Mouse (Mus musculus): ENCODE results near the gene Gabra5. TPM values are rescaled to one million over a fixed set of nuclear protein-coding genes. Genes with fewer than 3 reads are reported as not detected.

Gabra5 gene
- polyA plus RNA-seq, 2 experiments, result 0.22 to 0.29 TPM

DNA sequence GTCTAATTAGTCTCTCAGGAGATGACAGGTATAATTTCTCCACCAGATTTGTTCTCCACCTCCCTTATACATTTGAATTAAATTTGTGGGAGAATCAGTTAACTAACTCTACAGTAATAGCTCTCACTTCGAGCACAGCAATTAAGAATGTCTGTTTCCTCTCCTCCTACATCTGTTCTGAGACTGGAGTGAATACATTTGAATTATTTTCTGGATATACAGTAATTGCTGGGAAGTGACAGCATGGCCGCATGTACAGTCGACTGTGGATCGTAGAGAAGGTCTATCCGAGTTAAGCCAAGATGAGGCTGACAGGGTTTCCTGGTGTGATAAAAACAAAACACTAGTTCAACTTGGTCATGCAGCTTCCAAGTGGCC is 143.9 kb downstream of the Gabra5 start:
- ATAC-seq (ENCODE audit: low FRiP score, low read depth), result no peak
- WGBS, result 82% methylated on average over 5 of the region's 5 CpGs

GRCm38 (mm10) chr7:57365134-57366012 is 144.5 kb downstream of the Gabra5 start:
- WGBS, result 78% methylated on average over 5 of the region's 5 CpGs
- no peak overlapping the region for H3K27ac ChIP-seq (replicated peaks; ENCODE audit: low read depth, low read length)
- no peak overlapping the region for H3K4me2 ChIP-seq (replicated peaks; ENCODE audit: low read depth, low read length, severe bottlenecking)
- H3K36me3 ChIP-seq (ENCODE audit: control insufficient read depth, insufficient read depth, low read length), result no peaks in the 10 kb centered on the region
- H3K9me3 ChIP-seq (ENCODE audit: control insufficient read depth, low read length), result no peaks in the 10 kb centered on the region
- no peaks in the 10 kb centered on the region for H3K4me1 ChIP-seq (ENCODE audit: control insufficient read depth, insufficient read depth, low read length)
- ATAC-seq (ENCODE audit: low FRiP score, low read depth) (no peak), DNase-seq (ENCODE audit: low spot score) (no peak)
- no peaks in the 10 kb centered on the region for H3K27me3 ChIP-seq (ENCODE audit: control insufficient read depth, insufficient read depth, low read length)
- H3K9ac ChIP-seq (ENCODE audit: low read depth, low read length, severe bottlenecking), result no peak overlapping the region
- TF ChIP-seq POLR2A (IDR thresholded peaks at IDR 0.05; ENCODE audit: borderline replicate concordance, extremely low read depth, insufficient read depth, insufficient read length), result no peak
- no peak overlapping the region for H3K4me3 ChIP-seq (replicated peaks; ENCODE audit: low read length)

More for the DNA sequence above, 143.9 kb downstream of the Gabra5 start:
- H3K9ac ChIP-seq (ENCODE audit: low read depth, low read length, severe bottlenecking), result no peak overlapping the region
- H3K27ac ChIP-seq (replicated peaks; ENCODE audit: low read depth, low read length), result no peak overlapping the region
- no peaks in the 10 kb centered on the region for H3K9me3 ChIP-seq (ENCODE audit: control insufficient read depth, low read length)
- no peaks in the 10 kb centered on the region for H3K36me3 ChIP-seq (ENCODE audit: control insufficient read depth, insufficient read depth, low read length)
- H3K27me3 ChIP-seq (ENCODE audit: control insufficient read depth, insufficient read depth, low read length), result no peaks in the 10 kb centered on the region
- H3K4me1 ChIP-seq (ENCODE audit: control insufficient read depth, insufficient read depth, low read length), result no peaks in the 10 kb centered on the region
- H3K4me3 ChIP-seq (replicated peaks; ENCODE audit: low read length), result no peak overlapping the region
- no peak for TF ChIP-seq POLR2A (IDR thresholded peaks at IDR 0.05; ENCODE audit: borderline replicate concordance, extremely low read depth, insufficient read depth, insufficient read length)
- DNase-seq (ENCODE audit: low spot score), result no peak
- no peak overlapping the region for H3K4me2 ChIP-seq (replicated peaks; ENCODE audit: low read depth, low read length, severe bottlenecking)

DNA sequence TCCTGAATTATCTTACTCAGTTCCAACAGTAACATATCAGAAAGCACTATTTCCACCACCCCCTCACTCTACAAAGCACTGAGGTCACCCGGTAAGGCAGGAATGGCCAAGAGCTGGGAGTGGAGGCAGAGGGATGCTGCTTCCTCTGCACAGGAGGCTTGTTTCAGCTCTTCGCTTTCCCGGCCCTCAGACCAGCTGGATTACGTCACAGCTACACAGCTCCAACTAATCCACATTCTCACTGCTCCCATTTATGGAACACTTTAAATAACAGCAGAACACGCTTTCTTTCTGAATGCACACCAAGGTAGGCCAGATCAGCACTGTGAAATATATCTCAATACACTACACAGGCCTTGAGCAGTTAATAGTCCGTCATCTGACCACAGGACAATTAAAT is 146.0 kb downstream of the Gabra5 start:
- Histone ChIP-seq H3K9ac (ENCODE audit: low read depth, low read length, severe bottlenecking) (no peak overlapping the region), H3K9me3 (ENCODE audit: control insufficient read depth, low read length) (no peaks in the 10 kb centered on the region), H3K27ac (replicated peaks; ENCODE audit: low read depth, low read length) (no peak overlapping the region), H3K4me2 (replicated peaks; ENCODE audit: low read depth, low read length, severe bottlenecking) (no peak overlapping the region), H3K4me1 (ENCODE audit: control insufficient read depth, insufficient read depth, low read length) (no peaks in the 10 kb centered on the region), H3K4me3 (replicated peaks; ENCODE audit: low read length) (no peak overlapping the region), H3K36me3 (ENCODE audit: control insufficient read depth, insufficient read depth, low read length) (no peaks in the 10 kb centered on the region), H3K27me3 (ENCODE audit: control insufficient read depth, insufficient read depth, low read length) (no peaks in the 10 kb centered on the region)
- no peak for TF ChIP-seq POLR2A (IDR thresholded peaks at IDR 0.05; ENCODE audit: borderline replicate concordance, extremely low read depth, insufficient read depth, insufficient read length)
- WGBS, result 88% methylated on average over 6 of the region's 6 CpGs
- ATAC-seq (ENCODE audit: low FRiP score, low read depth) (no peak), DNase-seq (ENCODE audit: low spot score) (no peak)

DNA sequence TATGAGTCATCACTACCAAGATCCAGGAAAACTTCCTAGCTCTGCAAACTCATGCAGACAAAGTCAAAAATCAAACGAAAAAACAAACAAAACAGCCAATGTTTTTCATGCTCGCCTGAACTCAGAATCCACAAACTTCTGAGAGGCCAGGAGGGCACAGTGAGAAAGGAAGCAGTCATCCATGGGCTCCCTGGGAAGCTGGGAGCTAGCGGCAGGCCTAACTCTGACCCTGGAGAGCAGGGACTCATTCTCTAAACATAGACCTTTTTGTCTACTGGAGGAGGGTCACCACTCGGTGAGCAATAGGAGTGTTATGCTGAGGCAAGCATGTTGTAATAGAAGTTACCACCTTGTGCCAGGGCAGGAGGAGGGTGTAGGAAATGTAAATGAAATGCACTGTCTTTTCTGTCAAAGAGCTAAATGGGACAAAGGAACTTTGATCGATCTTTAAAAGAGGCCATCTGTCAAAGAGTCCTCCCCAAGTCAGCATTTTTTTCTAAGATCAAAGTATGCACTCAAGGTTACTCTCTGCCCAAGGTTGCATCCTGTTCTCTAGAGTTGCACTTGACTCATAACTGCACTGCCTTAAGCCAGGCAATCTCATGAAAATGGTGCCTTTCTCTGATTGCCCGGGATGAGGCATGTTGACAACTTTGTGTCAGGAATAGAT is 151.9 kb downstream of the Gabra5 start:
- Histone ChIP-seq H3K9ac (ENCODE audit: low read depth, low read length, severe bottlenecking) (no peak overlapping the region), H3K9me3 (ENCODE audit: control insufficient read depth, low read length) (no peaks in the 10 kb centered on the region), H3K4me3 (replicated peaks; ENCODE audit: low read length) (no peak overlapping the region), H3K27ac (replicated peaks; ENCODE audit: low read depth, low read length) (no peak overlapping the region), H3K4me1 (ENCODE audit: control insufficient read depth, insufficient read depth, low read length) (no peaks in the 10 kb centered on the region), H3K36me3 (ENCODE audit: control insufficient read depth, insufficient read depth, low read length) (no peaks in the 10 kb centered on the region), H3K27me3 (ENCODE audit: control insufficient read depth, insufficient read depth, low read length) (no peaks in the 10 kb centered on the region), H3K4me2 (replicated peaks; ENCODE audit: low read depth, low read length, severe bottlenecking) (no peak overlapping the region)
- ATAC-seq (ENCODE audit: low FRiP score, low read depth) (no peak), DNase-seq (ENCODE audit: low spot score) (no peak)
- no peak for TF ChIP-seq POLR2A (IDR thresholded peaks at IDR 0.05; ENCODE audit: borderline replicate concordance, extremely low read depth, insufficient read depth, insufficient read length)
- WGBS, result 73% methylated on average over 6 of the region's 6 CpGs

Other genes starting within 250 kb of the Gabra5 start
- gene Gabrg3, start 122.9 kb downstream of the Gabra5 start, polyA plus RNA-seq (2012; rRNA removed), result 0.91 and 0.96 TPM in 2 replicates
- 1.3 and 1.9 TPM in 2 replicates for gene Gabrg3, start 122.9 kb downstream of the Gabra5 start, polyA plus RNA-seq (2014; fragmentation: Nextera tagmentation; extraction: Ambion mirVana)
- gene Gabrb3, start 90.4 kb downstream of the Gabra5 start, polyA plus RNA-seq (2012; rRNA removed), result 1.1 and 1.5 TPM in 2 replicates
- gene Gabrb3, start 90.4 kb downstream of the Gabra5 start, polyA plus RNA-seq (2014; fragmentation: Nextera tagmentation; extraction: Ambion mirVana), result 0.77 and 1.2 TPM in 2 replicates

Data from limb, embryonic 14.5 days (tissue).